Mouse (Mus musculus): ENCODE data around the gene Smarcd1.

DNA sequence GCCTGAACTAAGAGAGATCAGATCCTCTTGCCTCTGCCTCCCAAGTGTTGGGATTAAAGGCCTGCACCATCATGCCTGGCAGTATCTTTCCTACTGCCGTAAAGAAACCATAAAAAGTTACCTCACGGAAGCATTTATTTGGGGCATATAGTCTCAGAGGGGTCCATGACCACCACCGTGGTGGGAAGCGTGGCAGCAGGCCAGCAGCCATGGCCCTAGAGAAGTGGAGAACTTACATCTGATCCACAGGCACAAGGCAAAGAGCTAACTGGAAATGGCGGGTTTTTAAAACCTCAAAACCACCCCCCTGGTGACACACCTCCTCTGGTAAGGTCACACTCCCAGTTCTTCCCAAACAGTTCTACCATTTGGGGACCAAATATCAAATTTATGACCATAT, 26.3 kb downstream of the Smarcd1 start:
- TF ChIP-seq CTCF (IDR thresholded peaks at IDR 0.05; ENCODE audit: low read depth), result no peak
- TF ChIP-seq EP300 (IDR thresholded peaks at IDR 0.05; ENCODE audit: low read depth), result no peak
